Mouse (Mus musculus) spleen, postnatal 4 days (tissue): ENCODE measurements around the gene Gm10490.
"Not testable (repeated sequence)": the region's sequence is repeated elsewhere in the genome, so short reads cannot be mapped to it uniquely, and the experiment has no call there.

Source experiments
- DNase-seq, 2 experiments: peaks; one replicate each; pipeline ENCODE4 v3.0.0; 2022; ENCODE audit warnings: low spot score in 2 of 2

Gene Gm10490

GRCm38 (mm10) chrX:7909242-7909641 is at the start of gene Gm10490:
Gene Gm10490, plus strand, starts transcription at chrX:7909542.
- DNase-seq = not testable (repeated sequence)

GRCm38 (mm10) chrX:7863181-7863580 is 46.2 kb upstream of the Gm10490 start:
- DNase-seq = no peak

GRCm38 (mm10) chrX:7864551-7864950 is 44.8 kb upstream of the Gm10490 start:
- no peak for DNase-seq

GRCm38 (mm10) chrX:7865343-7865742 is 44.0 kb upstream of the Gm10490 start:
- no peak for DNase-seq

- no peak for DNase-seq
Observed at GRCm38 (mm10) chrX:7865786-7866185, 43.6 kb upstream of the Gm10490 start.

- no peak for DNase-seq
Observed at GRCm38 (mm10) chrX:7867141-7867540, 42.2 kb upstream of the Gm10490 start.

- no peak for DNase-seq
Observed at GRCm38 (mm10) chrX:7868506-7868905, 40.8 kb upstream of the Gm10490 start.

- no peak for DNase-seq
Observed at GRCm38 (mm10) chrX:7869826-7870225, 39.5 kb upstream of the Gm10490 start.

- peak; percentile 82 to 90 for DNase-seq
Observed at GRCm38 (mm10) chrX:7878007-7878419, 31.3 kb upstream of the Gm10490 start, which contains the start of gene Pim2. Gene Pim2, plus strand, starts transcription at chrX:7878262.

- peak in 1 of 2 experiments; percentile 72 for DNase-seq
Observed at GRCm38 (mm10) chrX:7878495-7878894, 30.8 kb upstream of the Gm10490 start.

- peak; percentile 58 to 78 for DNase-seq
Observed at GRCm38 (mm10) chrX:7879819-7880218, 29.5 kb upstream of the Gm10490 start.

- DNase-seq = peak; percentile 68 to 81
Observed at GRCm38 (mm10) chrX:7883841-7884567, 25.3 kb upstream of the Gm10490 start, which contains the start of gene Slc35a2. Gene Slc35a2, plus strand, starts transcription at chrX:7884028.

- DNase-seq = no peak
Observed at GRCm38 (mm10) chrX:7898211-7898610, 11.1 kb upstream of the Gm10490 start.

GRCm38 (mm10) chrX:7898880-7899874 is 10.2 kb upstream of the Gm10490 start, which contains the start of the genes Pqbp1 and Timm17b:
Gene Pqbp1, minus strand, starts transcription at chrX:7899269.
Gene Timm17b, plus strand, starts transcription at chrX:7899357.
- peak; percentile 84 to 87 for DNase-seq

GRCm38 (mm10) chrX:7904441-7904840 is 4.9 kb upstream of the Gm10490 start:
- no peak for DNase-seq

- DNase-seq = no peak
Observed at GRCm38 (mm10) chrX:7907735-7908134, 1.6 kb upstream of the Gm10490 start, which contains the start of gene Gm10491. Gene Gm10491, minus strand, starts transcription at chrX:7907835.

- no peak for DNase-seq
Observed at GRCm38 (mm10) chrX:7910473-7910872, 1.1 kb downstream of the Gm10490 start.

GRCm38 (mm10) chrX:7915669-7916068 is 6.3 kb downstream of the Gm10490 start:
- peak in 1 of 2 experiments; percentile 20 for DNase-seq

- not testable (repeated sequence) for DNase-seq
Observed at GRCm38 (mm10) chrX:7917960-7918359, 8.6 kb downstream of the Gm10490 start.

GRCm38 (mm10) chrX:7919601-7920383 is 10.4 kb downstream of the Gm10490 start, which contains the start of gene Pcsk1n:
Gene Pcsk1n, plus strand, starts transcription at chrX:7919822.
- DNase-seq = no peak

- no peak for DNase-seq
Observed at GRCm38 (mm10) chrX:7922032-7922431, 12.7 kb downstream of the Gm10490 start.
